Mouse (Mus musculus) limb, embryonic 10.5 days (tissue): ENCODE results near the gene Fam71e1. TPM values are rescaled to one million over a fixed set of nuclear protein-coding genes. Genes with fewer than 3 reads are reported as not detected.

Experiments
- DNase-seq: peaks from one replicate; pipeline ENCODE4 v3.0.0-alpha.2; 2017; ENCODE audit warnings: low spot score
- H3K27ac ChIP-seq: fragments of 300-500 bp; sonication (generic); 2 replicates; pipeline ENCODE4 v1.5.1; 2016; ENCODE audit warnings: mild to moderate bottlenecking
- H3K27me3 ChIP-seq: fragments of 300-500 bp; sonication (generic); 2 replicates; pipeline ENCODE4 v1.6.1; 2016; ENCODE audit warnings: low read depth, mild to moderate bottlenecking; ENCODE audit not compliant: poor library complexity, severe bottlenecking
- H3K36me3 ChIP-seq: fragments of 300-500 bp; sonication (generic); 2 replicates; pipeline ENCODE4 v1.6.1; 2016; ENCODE audit warnings: mild to moderate bottlenecking, moderate library complexity
- H3K4me1 ChIP-seq: fragments of 300-500 bp; sonication (generic); 2 replicates; pipeline ENCODE4 v1.6.1; 2016
- H3K4me3 ChIP-seq: fragments of 300-500 bp; sonication (generic); 2 replicates; pipeline ENCODE4 v1.5.1; 2016; ENCODE audit warnings: mild to moderate bottlenecking, moderate library complexity
- H3K9me3 ChIP-seq: fragments of 300-500 bp; sonication (generic); replicated peaks from 2 replicates; pipeline ENCODE4 v1.6.1; 2016; ENCODE audit warnings: mild to moderate bottlenecking
- WGBS: fragments of 180-500 bp; shearing (Covaris S2); methylation state at CpG from one replicate; pipeline ENCODE4 v1.1.7; 2016; 5-methylcytosine and 5-hydroxymethylcytosine counted together
- polyA plus RNA-seq: library from polyadenylated mRNA; unstranded; fragments of >200 nt; fragmentation: Nextera tagmentation; extraction: Ambion mirVana; gene quantifications from 2 replicates; pipeline ENCODE4 v1.2.1, GENCODE M21; 2016

Gene Fam71e1
- polyA plus RNA-seq, 1 experiment from 2014 or later: 16.5 TPM

- no peak overlapping the region for H3K27ac ChIP-seq
- WGBS: 95% methylated on average over 27 of the region's 27 CpGs
Measured at GRCm38 (mm10) chr7:44535657-44536589, 39.5 kb downstream of the Fam71e1 start.

GRCm38 (mm10) chr7:44536590-44536968, 40.2 kb downstream of the Fam71e1 start:
- Histone ChIP-seq H3K4me3 (no peak overlapping the region), H3K36me3 (peaks cover 97% of the 10 kb centered on the region), H3K4me1 (0 out of 2 replicates have a peak, but pooled peaks cover 3% of the 10 kb centered on the region), H3K27ac (no peak overlapping the region), H3K27me3 (no peaks in the 10 kb centered on the region), H3K9me3 (no peaks in the 10 kb centered on the region)
- 95% methylated on average over 6 of the region's 6 CpGs for WGBS
- no peak for DNase-seq

More at GRCm38 (mm10) chr7:44535657-44536589, 39.5 kb downstream of the Fam71e1 start:
- Histone ChIP-seq H3K4me1 (peaks cover 6% of the 10 kb centered on the region), H3K4me3 (no peak overlapping the region), H3K27me3 (no peaks in the 10 kb centered on the region), H3K36me3 (peaks cover 91% of the 10 kb centered on the region), H3K9me3 (no peaks in the 10 kb centered on the region)
- DNase-seq: no peak

- H3K27me3 ChIP-seq: no peaks in the 10 kb centered on the region
- no peak overlapping the region for H3K27ac ChIP-seq
- DNase-seq: no peak
- H3K36me3 ChIP-seq: peaks cover 100% of the 10 kb centered on the region
- 82% methylated on average over 7 of the region's 7 CpGs for WGBS
- H3K9me3 ChIP-seq: no peaks in the 10 kb centered on the region
- H3K4me3 ChIP-seq: no peak overlapping the region
- 0 out of 2 replicates have a peak, but pooled peaks cover 3% of the 10 kb centered on the region for H3K4me1 ChIP-seq
Measured at GRCm38 (mm10) chr7:44537009-44537408, 40.6 kb downstream of the Fam71e1 start.

GRCm38 (mm10) chr7:44537496-44537895, 41.1 kb downstream of the Fam71e1 start:
- peaks cover 100% of the 10 kb centered on the region for H3K36me3 ChIP-seq
- 0 out of 2 replicates have a peak, but pooled peaks cover 3% of the 10 kb centered on the region for H3K4me1 ChIP-seq
- DNase-seq: no peak
- no peak overlapping the region for H3K27ac ChIP-seq
- no peak overlapping the region for H3K4me3 ChIP-seq
- WGBS: 89% methylated on average over 13 of the region's 13 CpGs
- no peaks in the 10 kb centered on the region for H3K9me3 ChIP-seq
- no peaks in the 10 kb centered on the region for H3K27me3 ChIP-seq

- no peak overlapping the region; the same call in 1 of the 2 replicates for H3K4me3 ChIP-seq
Measured at GRCm38 (mm10) chr7:44538756-44539624, 42.6 kb downstream of the Fam71e1 start.

GRCm38 (mm10) chr7:44542555-44542954, 46.2 kb downstream of the Fam71e1 start:
- Histone ChIP-seq H3K27me3 (no peaks in the 10 kb centered on the region), H3K4me1 (peaks cover 8% of the 10 kb centered on the region), H3K27ac (no peak overlapping the region), H3K9me3 (no peaks in the 10 kb centered on the region), H3K4me3 (no peak overlapping the region), H3K36me3 (peaks cover 91% of the 10 kb centered on the region)
- no peak for DNase-seq
- WGBS: 96% methylated on average over 11 of the region's 11 CpGs

More at GRCm38 (mm10) chr7:44538756-44539624, 42.6 kb downstream of the Fam71e1 start:
- no peaks in the 10 kb centered on the region for H3K9me3 ChIP-seq
- H3K27ac ChIP-seq: no peak overlapping the region
- no peaks in the 10 kb centered on the region for H3K27me3 ChIP-seq
- 0 out of 2 replicates have a peak, but pooled peaks cover 3% of the 10 kb centered on the region for H3K4me1 ChIP-seq
- peaks cover 100% of the 10 kb centered on the region for H3K36me3 ChIP-seq
- WGBS: 91% methylated on average over 41 of the region's 41 CpGs
- DNase-seq: no peak

- WGBS: 79% methylated on average over 12 of the region's 12 CpGs
- H3K36me3 ChIP-seq: peaks cover 86% of the 10 kb centered on the region
- no peaks in the 10 kb centered on the region for H3K9me3 ChIP-seq
- no peak overlapping the region for H3K27ac ChIP-seq
- H3K4me1 ChIP-seq: peaks cover 13% of the 10 kb centered on the region
- H3K27me3 ChIP-seq: no peaks in the 10 kb centered on the region
- no peak overlapping the region for H3K4me3 ChIP-seq
- DNase-seq: no peak
Measured at GRCm38 (mm10) chr7:44543071-44543470, 46.7 kb downstream of the Fam71e1 start.

- no peak overlapping the region for H3K4me3 ChIP-seq
- WGBS: 95% methylated on average over 3 of the region's 3 CpGs
- no peak for DNase-seq
- H3K4me1 ChIP-seq: peaks cover 14% of the 10 kb centered on the region
- H3K27me3 ChIP-seq: no peaks in the 10 kb centered on the region
- peaks cover 73% of the 10 kb centered on the region for H3K36me3 ChIP-seq
- H3K9me3 ChIP-seq: no peaks in the 10 kb centered on the region
- no peak overlapping the region for H3K27ac ChIP-seq
Measured at GRCm38 (mm10) chr7:44546274-44546673, 49.9 kb downstream of the Fam71e1 start.

- peaks cover 73% of the 10 kb centered on the region for H3K36me3 ChIP-seq
- H3K4me1 ChIP-seq: peaks cover 14% of the 10 kb centered on the region
- H3K27ac ChIP-seq: no peak overlapping the region
- H3K4me3 ChIP-seq: peak overlapping the region; percentile 71
- no peaks in the 10 kb centered on the region for H3K27me3 ChIP-seq
- H3K9me3 ChIP-seq: no peaks in the 10 kb centered on the region
- DNase-seq: no peak
- 97% methylated on average over 13 of the region's 13 CpGs for WGBS
Measured at GRCm38 (mm10) chr7:44547041-44547440, 50.7 kb downstream of the Fam71e1 start.

- H3K27ac ChIP-seq: peak overlapping the region; percentile 88
- no peaks in the 10 kb centered on the region for H3K9me3 ChIP-seq
- H3K4me1 ChIP-seq: peaks cover 18% of the 10 kb centered on the region
- no peaks in the 10 kb centered on the region for H3K27me3 ChIP-seq
- H3K36me3 ChIP-seq: peaks cover 72% of the 10 kb centered on the region
- peak overlapping the region; percentile 71 for H3K4me3 ChIP-seq
- DNase-seq: no peak
- 22% methylated on average over 5 of the region's 5 CpGs for WGBS
Measured at GRCm38 (mm10) chr7:44547725-44548124, 51.3 kb downstream of the Fam71e1 start.

- peak within 1 kb of the TSS; percentile 71 for H3K4me3 ChIP-seq
- H3K4me1 ChIP-seq: peaks cover 26% of the 10 kb centered on the region
- peaks cover 63% of the 10 kb centered on the region for H3K36me3 ChIP-seq
- H3K27ac ChIP-seq: peak within 1 kb of the TSS; percentile 88
- H3K27me3 ChIP-seq: no peaks in the 10 kb centered on the region
- peak; percentile 100 for DNase-seq
- H3K9me3 ChIP-seq: no peaks in the 10 kb centered on the region
- WGBS: under 1% methylated on average over 43 of the region's 43 CpGs
Measured at GRCm38 (mm10) chr7:44548497-44549087, 52.2 kb downstream of the Fam71e1 start, which contains the start of gene Pold1. TSS of gene Pold1 (minus strand) at chr7:44548849.

- Histone ChIP-seq H3K27ac (no peak overlapping the region), H3K9me3 (no peaks in the 10 kb centered on the region), H3K27me3 (no peaks in the 10 kb centered on the region), H3K4me3 (no peak overlapping the region), H3K36me3 (peaks cover 54% of the 10 kb centered on the region), H3K4me1 (peaks cover 29% of the 10 kb centered on the region)
- peak; percentile 29 for DNase-seq
- 96% methylated on average over 23 of the region's 23 CpGs for WGBS
Measured at GRCm38 (mm10) chr7:44549621-44550408, 53.4 kb downstream of the Fam71e1 start.
